Mouse (Mus musculus): ENCODE measurements at regions not wholly inside any gene's neighbourhood (a gene's known extent, or its start where the extent isn't known, plus 50 kb on each side); places are given as distances from the start of the nearest gene placed in this dataset.
A peak's percentile ranks its signal among the peaks of the same experiment; 100 is the strongest.

GRCm38 (mm10) chr8:109281598-109281997, 212.2 kb upstream of the Pmfbp1 start:
- no peak for ATAC-seq (replicated peaks; ENCODE audit: low read depth, poor library complexity, severe bottlenecking)

- no peak for ATAC-seq (replicated peaks; ENCODE audit: low read depth, poor library complexity, severe bottlenecking)
Observed at GRCm38 (mm10) chr8:109310670-109311386, 183.0 kb upstream of the Pmfbp1 start.

- no peak for ATAC-seq (replicated peaks; ENCODE audit: low read depth, poor library complexity, severe bottlenecking)
Observed at GRCm38 (mm10) chr8:109311484-109312210, 182.2 kb upstream of the Pmfbp1 start.

- ATAC-seq (replicated peaks; ENCODE audit: low read depth, poor library complexity, severe bottlenecking), result no peak
Observed at GRCm38 (mm10) chr8:109312731-109313130, 181.1 kb upstream of the Pmfbp1 start.

GRCm38 (mm10) chr8:109320955-109321354, 172.9 kb upstream of the Pmfbp1 start:
- ATAC-seq (replicated peaks; ENCODE audit: low read depth, poor library complexity, severe bottlenecking), result no peak

- no peak for ATAC-seq (replicated peaks; ENCODE audit: low read depth, poor library complexity, severe bottlenecking)
Observed at GRCm38 (mm10) chr8:109323351-109323750, 170.5 kb upstream of the Pmfbp1 start.

- no peak for ATAC-seq (replicated peaks; ENCODE audit: low read depth, poor library complexity, severe bottlenecking)
Observed at GRCm38 (mm10) chr8:109324241-109324640, 169.6 kb upstream of the Pmfbp1 start.

GRCm38 (mm10) chr8:109336203-109336602, 157.6 kb upstream of the Pmfbp1 start:
- ATAC-seq (replicated peaks; ENCODE audit: low read depth, poor library complexity, severe bottlenecking), result no peak

GRCm38 (mm10) chr8:109338220-109338835, 155.5 kb upstream of the Pmfbp1 start:
- no peak for ATAC-seq (replicated peaks; ENCODE audit: low read depth, poor library complexity, severe bottlenecking)

GRCm38 (mm10) chr8:109340647-109341046, 153.2 kb upstream of the Pmfbp1 start:
- 0 out of 2 replicates have a peak, but pooled peaks have one; percentile 56 for ATAC-seq (replicated peaks; ENCODE audit: low read depth, poor library complexity, severe bottlenecking)

GRCm38 (mm10) chr8:109355168-109355567, 138.7 kb upstream of the Pmfbp1 start:
- ATAC-seq (replicated peaks; ENCODE audit: low read depth, poor library complexity, severe bottlenecking), result no peak

- ATAC-seq (replicated peaks; ENCODE audit: low read depth, poor library complexity, severe bottlenecking), result no peak
Observed at GRCm38 (mm10) chr8:109359396-109360051, 134.3 kb upstream of the Pmfbp1 start.

GRCm38 (mm10) chr8:109360081-109360715, 133.6 kb upstream of the Pmfbp1 start:
- ATAC-seq (replicated peaks; ENCODE audit: low read depth, poor library complexity, severe bottlenecking), result no peak

GRCm38 (mm10) chr8:109360904-109361303, 132.9 kb upstream of the Pmfbp1 start:
- ATAC-seq (replicated peaks; ENCODE audit: low read depth, poor library complexity, severe bottlenecking), result no peak

- ATAC-seq (replicated peaks; ENCODE audit: low read depth, poor library complexity, severe bottlenecking), result no peak
Observed at GRCm38 (mm10) chr8:109361575-109362361, 132.1 kb upstream of the Pmfbp1 start.

- ATAC-seq (replicated peaks; ENCODE audit: low read depth, poor library complexity, severe bottlenecking), result no peak
Observed at GRCm38 (mm10) chr8:109363185-109363845, 130.5 kb upstream of the Pmfbp1 start.

GRCm38 (mm10) chr8:109373977-109374376, 119.8 kb upstream of the Pmfbp1 start:
- ATAC-seq (replicated peaks; ENCODE audit: low read depth, poor library complexity, severe bottlenecking), result no peak

- ATAC-seq (replicated peaks; ENCODE audit: low read depth, poor library complexity, severe bottlenecking), result no peak
Observed at GRCm38 (mm10) chr8:109384881-109385280, 108.9 kb upstream of the Pmfbp1 start.

Data from common myeloid progenitor, adult 5-6 weeks (primary cell).